Mouse (Mus musculus): ENCODE data around the gene Jsrp1.

The Jsrp1 gene

DNA sequence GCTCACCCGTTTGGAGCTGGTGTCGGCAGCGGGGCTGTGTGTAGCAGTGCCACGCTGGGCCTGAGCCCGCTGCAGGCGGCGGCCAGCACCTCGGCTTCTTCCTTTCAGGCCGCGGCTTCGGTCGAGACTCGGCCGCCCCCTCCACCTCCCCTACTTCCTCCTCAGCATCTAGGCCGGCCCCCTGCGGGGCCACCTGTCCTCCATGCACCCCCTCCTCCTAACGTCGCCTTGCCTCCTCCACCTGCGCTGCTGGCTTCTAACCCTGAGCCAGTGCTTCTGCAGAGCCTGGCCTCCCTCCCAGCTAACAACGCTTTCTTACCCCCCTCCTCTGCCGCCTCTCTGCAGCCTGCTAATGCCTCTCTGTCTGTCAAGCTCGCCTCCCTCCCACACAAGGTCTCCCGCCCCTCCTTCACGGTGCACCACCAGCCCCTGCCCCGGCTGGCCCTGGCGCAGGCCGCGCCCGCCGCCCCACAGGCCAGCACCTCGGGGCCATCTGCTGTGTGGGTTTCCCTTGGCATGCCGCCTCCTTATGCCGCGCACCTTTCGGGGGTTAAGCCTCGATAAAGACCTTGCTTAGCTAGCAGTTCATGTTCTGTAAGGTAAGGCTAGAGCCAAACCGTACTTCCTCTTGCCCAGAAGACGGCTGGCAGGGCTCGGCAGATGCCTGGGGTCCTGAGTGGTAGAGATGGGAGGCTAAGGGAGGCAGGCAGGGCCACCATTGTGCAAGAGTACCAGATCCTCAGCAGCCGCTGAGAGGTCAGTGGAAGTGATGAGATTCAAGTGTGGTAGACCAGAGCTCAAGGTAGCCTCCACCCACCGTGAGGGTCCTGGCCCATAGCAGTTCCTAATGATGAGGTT lies 20.9 kb downstream of the Jsrp1 start:
- DNase-seq (ENCODE audit: low spot score): no peak

DNA sequence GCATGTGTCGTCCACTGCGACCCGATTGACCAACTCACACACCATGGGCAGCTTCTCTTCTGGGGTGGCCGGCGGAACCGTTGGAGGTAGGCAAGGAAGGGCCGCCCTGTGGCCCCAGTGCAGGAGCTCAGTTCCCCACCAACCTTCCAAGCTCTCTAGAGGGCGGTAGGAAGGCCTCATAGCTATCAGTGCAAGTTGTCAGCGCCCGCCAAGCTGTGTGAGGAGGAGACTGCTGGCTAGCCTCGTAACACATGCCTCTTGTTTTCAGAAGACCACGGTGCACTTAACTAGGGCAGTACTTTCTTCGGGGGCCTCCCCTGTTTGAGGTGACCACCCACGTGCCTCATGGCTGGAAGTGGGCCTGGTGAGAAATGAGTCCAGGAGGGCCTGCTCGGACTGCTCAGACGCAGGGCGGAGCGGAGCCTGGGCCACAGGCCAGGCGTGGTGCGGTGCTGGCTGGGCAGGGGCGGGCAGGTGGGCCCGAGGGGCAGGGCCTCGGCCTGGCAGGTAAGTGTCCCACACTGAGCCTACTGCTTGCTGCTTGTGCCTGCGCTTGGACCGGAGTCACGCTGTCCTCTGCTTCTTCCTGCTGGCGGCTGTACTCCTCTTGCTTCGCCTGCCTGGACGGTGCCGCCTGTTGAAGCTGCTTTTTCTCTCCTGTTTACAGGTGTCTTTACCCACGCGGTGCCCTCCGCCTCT lies 21.7 kb downstream of the Jsrp1 start:
- no peak for DNase-seq (ENCODE audit: low spot score)

DNA sequence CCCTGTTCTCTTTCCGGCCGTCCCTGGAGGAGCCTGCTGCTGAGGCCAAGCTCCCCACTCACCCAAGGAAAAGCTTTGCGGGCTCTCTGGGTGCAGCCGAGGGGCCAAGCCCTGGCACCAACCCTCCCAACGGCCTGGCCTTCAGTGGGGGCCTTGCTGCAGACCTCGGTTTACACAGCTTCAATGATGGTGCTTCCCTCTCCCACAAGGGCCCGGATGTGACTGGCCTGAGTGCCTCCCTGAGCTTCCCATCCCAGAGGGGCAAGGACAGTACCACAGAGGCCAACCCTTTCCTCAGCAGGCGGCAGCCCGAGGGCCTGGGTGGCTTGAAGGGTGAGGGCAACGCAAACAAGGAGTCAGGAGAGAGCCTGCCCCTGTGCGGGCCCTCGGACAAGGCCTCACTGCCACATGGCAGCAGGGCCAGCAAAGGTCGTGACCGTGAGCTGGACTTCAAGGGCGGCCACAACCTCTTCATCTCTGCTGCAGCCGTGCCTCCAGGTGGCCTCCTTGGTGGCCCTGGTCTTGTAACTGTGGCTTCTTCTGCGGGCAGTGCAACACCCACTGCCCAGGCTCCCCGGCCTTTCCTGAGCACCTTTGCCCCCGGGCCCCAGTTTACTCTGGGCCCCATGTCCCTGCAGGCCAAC lies 22.4 kb downstream of the Jsrp1 start:
- no peak for DNase-seq (ENCODE audit: low spot score)

DNA sequence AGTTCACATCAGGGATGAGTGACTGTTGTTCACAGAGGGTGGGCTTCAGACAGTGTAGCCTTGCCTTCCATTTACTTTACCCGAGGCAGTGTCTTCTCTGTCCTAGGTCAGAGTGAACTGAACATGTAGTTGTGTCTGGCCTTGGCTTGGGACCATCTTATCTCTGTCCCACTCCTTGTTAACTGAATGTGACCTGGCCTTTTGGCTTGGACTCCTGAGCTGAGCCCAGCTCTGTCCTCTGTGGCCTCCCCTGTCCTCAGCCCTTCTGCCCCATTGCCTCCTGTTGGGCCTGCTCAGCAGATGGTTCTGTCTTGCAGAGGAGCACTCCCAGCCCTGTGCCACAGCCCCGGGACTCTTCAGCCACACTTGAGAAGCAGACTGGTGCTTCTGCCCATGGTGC lies 25.8 kb downstream of the Jsrp1 start:
- no peak for DNase-seq (ENCODE audit: low spot score)

DNA sequence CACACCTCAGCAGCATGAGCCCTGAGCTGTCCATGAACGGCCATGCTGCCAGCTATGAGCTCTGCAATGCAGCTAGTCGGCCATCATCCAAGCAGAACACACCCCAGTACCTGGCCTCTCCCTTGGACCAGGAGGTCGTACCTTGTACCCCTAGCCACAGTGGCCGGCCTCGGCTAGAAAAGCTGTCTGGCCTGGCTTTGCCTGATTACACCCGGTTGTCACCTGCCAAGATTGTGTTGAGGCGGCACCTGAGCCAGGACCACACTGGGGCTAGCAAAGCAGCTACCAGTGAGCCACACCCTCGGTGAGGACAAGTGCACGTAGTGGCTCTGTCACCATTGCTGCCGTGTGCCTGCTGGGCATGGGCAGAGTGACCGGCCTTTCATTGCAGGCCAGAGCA lies 27.3 kb downstream of the Jsrp1 start:
- no peak for DNase-seq (ENCODE audit: low spot score)

DNA sequence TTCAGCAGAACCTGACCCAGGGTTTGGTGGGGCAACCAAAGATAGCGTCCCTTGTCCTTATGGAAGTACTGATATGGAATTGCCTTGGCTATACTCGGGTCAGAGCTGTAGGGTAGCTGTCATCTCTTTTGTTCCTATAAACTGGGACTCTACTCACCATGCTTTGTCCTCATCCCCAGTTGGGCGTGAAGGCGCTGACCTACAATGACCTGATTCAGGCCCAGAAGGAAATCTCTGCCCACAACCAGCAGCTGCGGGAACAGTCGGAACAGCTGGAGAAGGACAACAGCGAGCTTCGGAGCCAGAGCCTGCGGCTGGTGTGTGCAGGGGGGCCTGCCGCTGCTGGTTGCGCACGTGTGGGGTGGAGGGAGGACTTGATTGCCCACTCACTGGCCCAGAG lies 28.4 kb downstream of the Jsrp1 start:
- no peak for DNase-seq (ENCODE audit: low spot score)

DNA sequence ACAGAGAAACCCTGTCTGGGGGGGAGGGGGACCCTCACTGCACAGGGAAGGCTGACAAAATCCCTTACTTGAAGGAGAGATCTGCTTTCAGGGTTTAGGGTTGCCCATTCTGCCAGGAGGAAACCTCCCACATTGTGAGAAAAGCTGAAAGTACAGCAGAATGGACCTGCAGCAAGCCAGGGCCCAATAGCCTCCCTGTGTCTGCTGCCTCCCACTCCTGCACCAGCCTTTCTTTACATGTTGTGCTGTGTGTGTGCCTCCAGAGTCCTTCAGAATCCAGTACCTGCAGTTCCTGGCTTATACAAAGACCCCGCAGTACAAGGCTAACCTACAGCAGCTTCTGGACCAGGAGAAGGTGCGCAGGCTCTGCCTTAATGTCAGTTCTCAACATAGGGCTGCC lies 29.0 kb downstream of the Jsrp1 start:
- no peak for DNase-seq (ENCODE audit: low spot score)

DNA sequence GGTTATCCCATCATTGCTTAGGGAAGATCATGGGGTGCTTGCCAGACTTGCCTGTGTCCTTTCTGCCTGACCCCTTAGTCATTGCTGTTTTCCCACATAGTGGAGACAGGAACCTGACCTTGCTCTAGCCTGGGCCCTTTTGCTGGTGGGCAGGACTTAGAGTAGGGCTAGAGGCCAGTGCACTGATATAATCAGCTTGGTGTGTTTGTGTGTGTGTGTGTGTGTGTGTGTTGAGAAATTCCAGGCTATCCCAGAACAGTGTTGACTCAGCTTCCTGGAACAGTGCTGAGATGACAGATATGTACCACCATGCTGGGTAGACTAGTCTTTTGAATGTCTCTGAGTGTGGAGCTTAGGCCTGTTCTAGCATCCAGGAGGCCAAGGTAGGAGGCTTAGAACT lies 33.7 kb downstream of the Jsrp1 start:
- no peak for DNase-seq (ENCODE audit: low spot score)

DNA sequence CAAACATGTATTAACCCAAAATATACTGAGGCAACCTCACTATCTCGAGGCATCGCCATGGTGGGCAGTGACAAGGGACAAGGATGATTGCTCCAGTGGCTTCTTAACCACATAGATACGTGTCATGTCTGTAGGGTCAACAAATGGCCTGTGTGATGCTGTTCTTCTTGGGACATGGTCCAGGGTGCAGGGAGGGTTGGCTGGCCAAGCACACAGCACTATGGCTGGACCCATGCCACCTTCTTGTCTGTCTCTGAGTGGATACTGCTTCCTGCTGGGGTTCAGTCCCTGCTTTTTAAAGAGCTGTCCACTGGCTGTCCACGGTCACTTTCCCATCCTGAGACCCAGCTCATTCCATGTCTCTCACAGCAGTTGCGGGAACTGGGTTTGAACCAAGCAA lies 36.2 kb downstream of the Jsrp1 start:
- DNase-seq (ENCODE audit: low spot score): no peak

DNA sequence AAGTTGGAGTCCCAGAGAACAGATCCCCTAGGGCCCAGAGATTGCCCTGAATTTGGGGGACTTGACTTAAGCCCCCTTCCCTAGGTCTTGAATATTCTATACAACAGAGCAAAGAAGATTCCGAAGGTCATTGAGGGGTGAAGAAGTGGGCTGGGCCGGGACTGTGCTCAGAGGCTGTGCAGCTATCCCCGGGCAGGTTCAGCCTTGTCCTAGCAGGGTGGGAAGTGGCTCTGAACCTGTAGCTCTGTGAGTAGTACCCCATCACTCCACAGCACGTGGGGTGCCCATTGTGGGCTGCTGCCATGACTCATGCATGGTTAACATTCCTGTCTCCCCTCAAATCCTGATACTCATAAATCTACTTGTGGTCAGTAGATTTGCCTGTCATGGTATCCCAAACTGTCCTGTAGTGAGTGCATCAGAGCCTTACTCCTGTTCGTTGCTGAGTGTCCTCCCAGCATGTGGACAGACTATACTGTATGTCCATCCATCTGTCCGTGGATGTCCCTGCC lies 36.9 kb downstream of the Jsrp1 start:
- no peak for DNase-seq (ENCODE audit: low spot score)

DNA sequence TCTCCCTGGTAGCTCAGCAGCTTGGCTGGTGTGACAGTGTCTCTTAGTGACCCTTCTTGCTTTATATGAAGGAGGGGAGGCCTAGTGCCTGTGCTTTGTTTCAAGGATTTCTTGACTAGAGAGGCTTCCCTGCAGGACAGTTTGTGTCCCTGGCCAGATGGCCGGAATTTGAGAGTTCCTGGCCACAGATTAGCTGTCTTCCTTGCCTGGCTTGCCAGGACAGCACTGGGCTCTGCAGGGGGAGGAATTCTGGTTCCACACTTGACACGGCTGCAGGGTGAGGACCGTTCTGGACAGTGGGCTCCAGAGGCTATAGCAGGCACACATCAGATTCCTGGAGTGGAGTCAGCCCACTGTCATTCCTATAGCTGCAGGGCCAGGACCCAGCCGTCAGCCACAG lies 37.6 kb downstream of the Jsrp1 start:
- no peak for DNase-seq (ENCODE audit: low spot score)

DNA sequence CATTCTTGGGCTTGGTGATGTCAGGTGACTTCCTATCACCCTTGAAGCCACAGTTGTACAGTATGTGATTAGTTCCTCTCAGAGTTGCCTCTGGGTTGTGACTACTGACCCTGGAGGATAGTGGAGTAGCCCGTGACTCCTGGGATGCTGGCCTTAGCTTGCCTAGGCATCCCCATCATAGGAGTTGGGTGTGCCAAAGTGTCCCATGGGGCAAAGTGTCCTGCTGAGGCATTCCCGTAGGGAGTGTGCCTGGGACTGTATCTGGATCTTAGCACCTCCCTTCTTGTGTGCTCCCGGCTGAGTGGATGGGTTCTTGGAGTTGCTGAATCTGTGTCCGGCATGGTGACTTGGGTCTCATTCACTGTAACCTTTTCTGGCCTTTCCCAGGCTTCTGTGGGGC lies 38.3 kb downstream of the Jsrp1 start:
- no peak for DNase-seq (ENCODE audit: low spot score)

DNA sequence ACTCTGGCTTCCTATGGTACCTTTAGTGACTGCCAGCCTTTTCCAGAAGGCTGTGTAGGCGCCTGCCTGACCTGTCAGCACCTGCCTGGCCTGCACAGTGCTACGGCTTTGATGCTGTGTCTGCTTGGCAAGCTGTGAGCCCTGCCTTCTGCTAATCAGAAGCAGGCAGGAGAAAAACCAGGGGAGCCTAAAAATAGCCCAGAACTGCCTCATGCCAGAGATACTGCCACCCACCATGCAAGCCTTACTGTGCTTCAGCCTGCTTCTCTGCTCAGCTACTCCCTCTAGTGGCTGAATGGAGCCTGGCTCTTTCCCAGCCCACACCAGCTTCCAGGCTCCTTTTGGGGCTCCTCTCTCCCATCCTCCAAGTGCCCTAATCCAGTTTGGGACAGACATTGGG lies 38.7 kb downstream of the Jsrp1 start:
- peak; percentile 76 for DNase-seq (ENCODE audit: low spot score)

DNA sequence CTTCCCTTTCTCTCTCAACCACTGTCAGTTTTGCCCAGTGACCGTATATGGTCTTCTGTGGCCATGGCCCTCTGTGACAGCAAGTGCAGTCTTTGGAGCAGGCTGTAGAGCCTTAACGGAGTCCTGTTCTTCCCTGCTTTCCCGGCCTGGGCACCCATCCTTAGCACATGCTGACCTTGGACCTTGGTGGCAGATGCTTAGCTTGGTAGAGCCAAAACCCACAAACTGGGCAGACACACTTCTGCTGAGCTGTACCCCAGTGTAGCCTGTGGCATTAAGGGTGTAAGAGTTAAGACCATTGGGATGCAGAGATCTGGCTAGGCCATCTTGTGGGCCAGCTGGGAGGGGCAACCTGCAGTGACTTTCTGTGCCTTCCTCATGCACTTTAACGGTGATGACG lies 39.5 kb downstream of the Jsrp1 start:
- DNase-seq (ENCODE audit: low spot score): no peak

DNA sequence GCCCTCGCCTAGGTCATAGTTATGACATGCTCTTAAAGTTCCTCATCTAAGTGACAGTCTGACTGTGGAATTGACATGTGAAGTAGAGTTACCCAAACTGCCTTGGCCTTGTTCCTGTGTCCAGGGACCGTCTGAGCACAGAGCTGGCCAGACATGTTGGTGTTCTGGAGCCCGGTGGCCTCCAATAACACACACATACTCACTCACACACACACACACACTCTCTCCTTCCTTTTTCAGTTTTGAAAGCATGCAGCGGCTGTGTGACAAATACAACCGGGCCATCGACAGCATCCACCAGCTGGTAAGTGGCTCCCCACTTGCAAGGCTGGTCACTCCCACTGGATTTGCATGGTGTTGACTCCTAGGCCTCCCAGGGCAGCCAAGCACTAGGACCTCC lies 44.9 kb downstream of the Jsrp1 start:
- no peak for DNase-seq (ENCODE audit: low spot score)

DNA sequence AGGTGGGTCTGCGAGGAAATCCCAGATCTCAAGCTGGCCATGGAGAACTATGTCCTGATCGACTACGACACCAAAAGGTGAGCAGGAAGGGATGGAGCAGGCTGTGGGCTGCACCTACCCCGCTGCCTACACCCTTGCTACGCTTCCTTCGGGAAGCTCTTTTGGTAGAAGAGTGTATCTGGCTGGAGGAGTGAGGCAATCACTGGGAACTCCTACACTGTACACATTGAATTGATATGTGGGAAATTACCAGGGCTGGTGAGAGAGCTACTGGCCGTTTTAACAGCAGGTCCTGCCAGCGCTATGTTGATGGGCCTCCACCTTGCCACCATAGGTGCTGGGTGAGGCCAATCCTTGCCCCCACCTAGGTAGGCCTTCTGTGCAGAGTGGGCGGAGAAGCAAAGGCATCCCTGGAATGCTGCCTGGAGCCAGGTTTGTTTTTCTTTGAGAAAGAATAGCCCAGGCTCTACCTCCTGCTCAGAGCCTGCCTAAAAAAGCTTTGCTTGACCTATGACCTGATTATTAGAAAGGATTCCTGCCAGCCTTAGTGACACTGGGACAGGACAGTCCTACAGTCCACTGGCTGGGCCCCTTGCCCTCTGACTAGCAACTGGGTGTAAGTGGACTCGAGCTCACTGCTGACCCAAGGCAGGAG lies 47.0 kb downstream of the Jsrp1 start:
- no peak for DNase-seq (ENCODE audit: low spot score)

DNA sequence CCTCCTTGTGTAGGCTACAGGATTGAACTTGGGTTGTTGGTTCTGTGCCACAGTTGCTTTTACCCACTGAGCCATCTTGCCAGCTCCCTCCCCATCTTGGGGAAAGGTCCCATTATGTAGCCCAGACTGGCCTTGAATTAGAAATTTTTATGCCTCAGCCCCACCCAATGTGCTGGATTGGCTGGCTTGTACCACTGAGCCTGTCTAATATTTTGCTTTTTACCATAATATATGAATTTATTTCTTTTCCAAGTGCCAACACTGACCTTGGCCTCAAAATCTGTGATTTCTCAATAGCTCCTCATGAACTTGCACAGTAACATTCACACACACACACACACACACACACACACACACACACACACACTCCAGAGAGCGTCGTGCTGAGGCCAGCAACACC lies 47.6 kb downstream of the Jsrp1 start:
- DNase-seq (ENCODE audit: low spot score): no peak

DNA sequence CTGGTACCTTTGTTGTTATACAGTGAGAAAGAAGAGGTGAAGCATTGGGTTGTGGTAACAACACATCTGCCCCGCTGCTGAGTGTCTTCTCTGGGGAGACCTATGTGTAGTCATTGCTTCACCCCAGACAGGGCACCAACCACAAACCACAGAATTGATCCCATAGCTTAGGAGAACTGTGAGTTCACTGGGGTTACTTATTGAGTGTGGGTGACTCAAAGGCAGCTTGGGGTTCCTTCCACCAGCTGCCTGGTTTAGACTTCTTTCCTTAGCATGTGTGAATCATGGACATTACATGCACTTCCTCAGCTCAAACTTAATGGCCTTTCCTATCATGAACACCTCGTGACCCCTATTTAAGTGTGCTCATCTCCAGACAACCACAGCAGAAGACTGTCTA lies 49.8 kb downstream of the Jsrp1 start:
- DNase-seq (ENCODE audit: low spot score): no peak

DNA sequence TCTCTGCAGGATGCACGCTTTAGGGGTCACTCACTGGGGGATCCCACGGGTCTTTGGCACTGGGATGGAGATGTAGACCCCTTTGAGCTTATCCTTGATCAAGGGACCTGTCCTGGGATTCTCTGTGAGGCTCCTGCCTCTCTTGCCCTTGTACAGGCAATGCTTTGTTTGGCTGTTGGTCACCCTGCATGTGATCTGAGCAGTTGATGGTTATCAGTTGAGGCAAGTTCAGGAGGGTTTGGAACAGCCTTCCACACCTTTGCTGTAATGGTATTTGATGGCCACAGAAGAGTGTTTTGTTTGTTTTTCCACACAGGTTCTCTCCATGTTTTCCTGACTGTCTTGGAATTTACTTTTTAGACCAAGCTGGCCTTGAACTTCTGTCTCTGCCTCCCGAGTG lies 51.5 kb downstream of the Jsrp1 start:
- DNase-seq (ENCODE audit: low spot score): no peak

DNA sequence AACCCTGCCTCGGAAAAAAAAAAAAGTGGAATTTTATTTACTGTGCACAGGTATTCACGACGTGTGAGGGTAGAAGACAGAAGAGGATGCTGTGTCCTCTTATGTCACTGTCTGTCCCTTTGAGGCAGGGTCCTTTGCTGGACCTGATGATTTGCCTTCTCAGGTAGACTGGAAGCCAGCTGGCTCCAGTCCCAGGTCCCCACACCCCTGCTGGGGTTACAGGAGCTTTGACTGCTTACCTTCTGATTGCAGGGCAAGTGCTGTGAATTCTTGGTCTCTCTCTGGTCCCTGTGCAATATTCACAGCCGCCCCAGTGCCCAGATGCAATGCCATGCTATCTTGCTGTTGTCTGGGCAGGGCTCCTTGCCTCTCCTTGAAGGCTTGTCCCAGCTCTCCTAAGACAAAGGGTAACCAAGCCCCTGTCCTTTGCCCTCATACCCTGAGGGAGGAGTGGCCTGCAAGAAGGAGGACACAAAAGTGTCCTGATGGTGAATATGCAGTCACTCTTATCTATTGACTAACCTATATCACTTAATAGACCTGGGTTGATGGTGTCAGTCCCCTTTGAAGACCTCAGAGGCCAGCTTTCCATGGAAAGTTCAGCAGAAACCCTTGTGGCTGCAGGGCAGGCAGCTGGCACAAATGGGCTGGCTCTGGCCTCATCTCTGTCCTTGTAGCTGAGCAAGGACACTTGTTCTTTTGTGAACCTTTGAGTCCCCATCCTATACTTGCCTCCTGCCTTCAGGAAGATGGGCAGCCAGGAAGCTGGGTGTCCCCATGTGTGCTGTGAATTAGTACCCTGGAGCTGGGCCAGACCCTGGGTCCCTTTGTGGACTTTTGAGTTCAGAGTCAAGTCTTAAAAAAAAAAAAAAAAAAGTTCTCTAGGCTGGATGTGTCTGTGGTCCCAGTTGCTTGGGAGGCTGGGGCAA lies 52.4 kb downstream of the Jsrp1 start:
- no peak for DNase-seq (ENCODE audit: low spot score)

DNA sequence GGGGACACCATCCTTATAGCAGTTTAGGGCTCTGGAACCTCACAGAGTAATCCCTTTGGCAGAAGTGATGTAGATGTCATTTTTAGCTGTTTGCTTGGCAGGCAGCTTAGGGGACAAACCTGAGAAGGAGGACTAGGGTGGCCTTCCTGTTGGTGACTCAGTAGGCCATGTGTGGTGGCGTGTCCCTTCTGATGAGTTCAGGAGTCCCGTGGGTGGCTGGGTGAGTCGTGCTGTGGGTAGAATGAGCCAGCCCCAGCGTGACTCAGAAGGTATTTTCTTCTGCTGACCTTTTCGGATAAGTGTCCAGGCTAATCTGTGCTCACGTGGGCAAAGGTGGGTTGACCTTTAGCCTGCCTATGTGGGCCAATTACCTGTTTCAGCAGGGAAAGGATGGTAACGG lies 54.6 kb downstream of the Jsrp1 start:
- DNase-seq (ENCODE audit: low spot score): no peak
